Mouse (Mus musculus) B cell, adult 2 months (primary cell): ENCODE results near the gene Tinf2.
A peak's percentile ranks its signal among the peaks of the same experiment; 100 is the strongest.

ENCODE experiments used
- DNase-seq, 2 experiments: peaks; one replicate each; pipeline ENCODE4 v3.0.0; 2022

The Tinf2 gene

GRCm38 (mm10) chr14:55681160-55682117 is at the start of gene Tinf2:
Gene Tinf2, minus strand, starts transcription at chr14:55681820.
- DNase-seq, result peak; percentile 96 to 97

- DNase-seq, result no peak
Measured at GRCm38 (mm10) chr14:55730531-55731032, 49.0 kb upstream of the Tinf2 start.

- no peak for DNase-seq
Measured at GRCm38 (mm10) chr14:55730116-55730515, 48.5 kb upstream of the Tinf2 start.

GRCm38 (mm10) chr14:55727889-55728685 is 46.5 kb upstream of the Tinf2 start:
- peak; percentile 20 to 22 for DNase-seq

- no peak for DNase-seq
Measured at GRCm38 (mm10) chr14:55726261-55726660, 44.6 kb upstream of the Tinf2 start.

GRCm38 (mm10) chr14:55724411-55724871 is 42.8 kb upstream of the Tinf2 start:
- DNase-seq, result peak; percentile 74 to 82

- no peak for DNase-seq
Measured at GRCm38 (mm10) chr14:55723433-55723832, 41.8 kb upstream of the Tinf2 start.

- DNase-seq, result no peak
Measured at GRCm38 (mm10) chr14:55722438-55722945, 40.9 kb upstream of the Tinf2 start.

- DNase-seq, result peak; percentile 96 to 97
Measured at GRCm38 (mm10) chr14:55721700-55722437, 40.2 kb upstream of the Tinf2 start, which contains the start of gene Rabggta. Gene Rabggta, minus strand, starts transcription at chr14:55722263.

- DNase-seq, result no peak
Measured at GRCm38 (mm10) chr14:55721076-55721475, 39.5 kb upstream of the Tinf2 start.

- no peak for DNase-seq
Measured at GRCm38 (mm10) chr14:55720666-55721065, 39.0 kb upstream of the Tinf2 start.

GRCm38 (mm10) chr14:55719737-55720136 is 38.1 kb upstream of the Tinf2 start:
- DNase-seq, result no peak

GRCm38 (mm10) chr14:55716884-55717283 is 35.3 kb upstream of the Tinf2 start:
- no peak for DNase-seq

- no peak for DNase-seq
Measured at GRCm38 (mm10) chr14:55716271-55716670, 34.7 kb upstream of the Tinf2 start.

GRCm38 (mm10) chr14:55714893-55715292 is 33.3 kb upstream of the Tinf2 start:
- no peak for DNase-seq

- no peak for DNase-seq
Measured at GRCm38 (mm10) chr14:55713729-55714122, 32.1 kb upstream of the Tinf2 start, which contains the start of gene Tgm1. Gene Tgm1, minus strand, starts transcription at chr14:55713926.

GRCm38 (mm10) chr14:55713007-55713728 is 31.5 kb upstream of the Tinf2 start:
- DNase-seq, result no peak

GRCm38 (mm10) chr14:55711786-55712185 is 30.2 kb upstream of the Tinf2 start:
- DNase-seq, result no peak

GRCm38 (mm10) chr14:55709509-55709908 is 27.9 kb upstream of the Tinf2 start:
- DNase-seq, result no peak

GRCm38 (mm10) chr14:55707397-55707796 is 25.8 kb upstream of the Tinf2 start:
- no peak for DNase-seq

- no peak for DNase-seq
Measured at GRCm38 (mm10) chr14:55706051-55706600, 24.5 kb upstream of the Tinf2 start.
